28 mouse cellular contexts compared by ENCODE assay signal in genomic region chr9:101253136-101253535, GRCm38 (mm10). TPM values are rescaled to one million over a fixed set of nuclear protein-coding genes. Genes with fewer than 3 reads are reported as not detected.
DNase-seq lines count a peak whose midpoint lies in the region; ATAC-seq and TF ChIP-seq lines count a peak whose summit lies in the region.
"Had no signal": no experiment of that assay in that cellular context is flagged by ENCODE, and none has a peak within 500 bp of the region (broad histone marks: within the 10 kb centered on the region; RNA-seq: fewer than 3 reads in every experiment).

No protein-coding gene starts in this region.

- DNase-seq in kidney, adult 2 months = peak; percentile 81
- peak; percentile 42 for DNase-seq in liver, adult 2 months (ENCODE audit: extremely low read depth, low read depth, low spot score)
- DNase-seq in liver, embryonic 11.5 days (ENCODE audit: low spot score) = no peak
- peak; percentile 58 for DNase-seq in R1 (ENCODE audit: low read depth, low spot score)
- no peak for DNase-seq in spleen, postnatal 36 days (ENCODE audit: low spot score in 2 of 2)
- no peak for DNase-seq in Muller cell, postnatal 12 days (ENCODE audit: inconsistent ontology term)
- DNase-seq: adrenal gland, adult 8-10 months; cerebellum, adult 8-10 months; cerebellum, postnatal 36 days; gastrocnemius, postnatal 14 days; heart, postnatal 36 days; layer of hippocampus, adult 9-11 months; lung, adult 2 months; lung, postnatal 10 days; right cerebral cortex, postnatal 25 days; thymus, adult 2 months; thymus, postnatal 36 days had no signal

- peaks cover 12% of the 10 kb centered on the region; the same call in 1 of the 2 replicates for H3K4me1 ChIP-seq in kidney, adult 2 months (ENCODE audit: control insufficient read depth, insufficient read depth, low read length)
- H3K4me1 ChIP-seq in kidney, embryonic 15.5 days = peaks cover 22% of the 10 kb centered on the region
- peaks cover 7% of the 10 kb centered on the region for H3K4me1 ChIP-seq in liver, adult 2 months (ENCODE audit: control insufficient read depth, insufficient read depth, low read length)
- H3K4me1 ChIP-seq in liver, embryonic 11.5 days (replicated peaks; ENCODE audit: control insufficient read depth, insufficient read depth, low read length) = peaks cover 8% of the 10 kb centered on the region
- no peaks in the 10 kb centered on the region for H3K4me1 ChIP-seq in intestine, postnatal 0 days (replicated peaks; ENCODE audit: control insufficient read depth, insufficient read depth, low read length)

- no peak for TF ChIP-seq POLR2A in kidney, adult 2 months (IDR thresholded peaks at IDR 0.05; ENCODE audit: low read depth, low read length)
- TF ChIP-seq POLR2A in liver, adult 2 months (IDR thresholded peaks at IDR 0.05; ENCODE audit: extremely low read depth, insufficient read depth, low read length) = no peak

- H3K27ac ChIP-seq in kidney, adult 2 months (ENCODE audit: insufficient read depth, low read depth, low read length) = peak overlapping the region; percentile 55
- H3K27ac ChIP-seq in kidney, embryonic 15.5 days = no peak overlapping the region
- no peak overlapping the region for H3K27ac ChIP-seq in liver, adult 2 months (replicated peaks; ENCODE audit: insufficient read depth, low read depth, low read length)
- no peak overlapping the region for H3K27ac ChIP-seq in liver, embryonic 11.5 days (ENCODE audit: low read depth, low read length)
- no peak overlapping the region; the same call in 1 of the 2 replicates for H3K27ac ChIP-seq in intestine, postnatal 0 days (ENCODE audit: low read depth, low read length)
- H3K27ac ChIP-seq: hindbrain, embryonic 13.5 days; limb, embryonic 10.5 days; limb, embryonic 15.5 days; macrophage; midbrain, embryonic 13.5 days had no signal

- no peaks in the 10 kb centered on the region for H3K27me3 ChIP-seq in kidney, adult 2 months (replicated peaks; ENCODE audit: control insufficient read depth, insufficient read depth, low read length)
- H3K27me3 ChIP-seq in kidney, embryonic 15.5 days = no peaks in the 10 kb centered on the region
- no peaks in the 10 kb centered on the region for H3K27me3 ChIP-seq in liver, adult 2 months (ENCODE audit: control insufficient read depth, insufficient read depth, low read length)
- no peaks in the 10 kb centered on the region for H3K27me3 ChIP-seq in liver, embryonic 11.5 days (replicated peaks; ENCODE audit: control insufficient read depth, insufficient read depth, low read length)
- H3K27me3 ChIP-seq in intestine, postnatal 0 days (replicated peaks; ENCODE audit: control insufficient read depth, insufficient read depth, low read length) = no peaks in the 10 kb centered on the region
- H3K27me3 ChIP-seq: hindbrain, embryonic 13.5 days; limb, embryonic 15.5 days; midbrain, embryonic 13.5 days had no signal

- 42% methylated on average over 3 of the region's 3 CpGs for WGBS in kidney, adult 2 months
- WGBS in kidney, embryonic 15.5 days = 74% methylated on average over 3 of the region's 3 CpGs
- WGBS in liver, adult 2 months = 71% methylated on average over 3 of the region's 3 CpGs
- WGBS in liver, embryonic 11.5 days = 71% methylated on average over 3 of the region's 3 CpGs
- WGBS in intestine, postnatal 0 days = 33% methylated on average over 3 of the region's 3 CpGs

- H3K9ac ChIP-seq in kidney, embryonic 15.5 days = no peak overlapping the region
- no peak overlapping the region for H3K9ac ChIP-seq in liver, adult 2 months (ENCODE audit: low read depth, low read length)
- no peak overlapping the region for H3K9ac ChIP-seq in liver, embryonic 11.5 days (ENCODE audit: low read depth, low read length)
- no peak overlapping the region for H3K9ac ChIP-seq in intestine, postnatal 0 days (ENCODE audit: low read depth, low read length)
- H3K9ac ChIP-seq: hindbrain, embryonic 13.5 days; limb, embryonic 15.5 days; midbrain, embryonic 13.5 days had no signal

- H3K79me2 ChIP-seq in liver, adult 2 months (ENCODE audit: control insufficient read depth, insufficient read depth, low read length) = peaks cover 7% of the 10 kb centered on the region; the same call in 1 of the 2 replicates

- no peak for ATAC-seq in kidney, embryonic 15.5 days (replicated peaks; ENCODE audit: low FRiP score)
- no peak for ATAC-seq in liver, embryonic 11.5 days (replicated peaks; ENCODE audit: low FRiP score)
- ATAC-seq in intestine, postnatal 0 days = peak; percentile 55
- ATAC-seq: activated CD4-positive, CD25-positive, alpha-beta regulatory T cell, adult 4 months; CD4-positive, CD25-positive, alpha-beta regulatory T cell, adult 4 months; forebrain, embryonic 14.5 days; midbrain, embryonic 13.5 days had no signal

- no peak for TF ChIP-seq CTCF in kidney, adult 2 months (conservative IDR thresholded peaks at IDR 0.05; ENCODE audit: insufficient read depth, insufficient read length, low read depth, low read length)
- TF ChIP-seq CTCF in liver, adult 2 months (IDR thresholded peaks at IDR 0.05; ENCODE audit: low read depth, low read length) = no peak
- TF ChIP-seq CTCF in intestine, postnatal 0 days (IDR thresholded peaks at IDR 0.05; ENCODE audit: low read depth) = no peak

- no peaks in the 10 kb centered on the region for H3K9me3 ChIP-seq in kidney, embryonic 15.5 days (replicated peaks)
- H3K9me3 ChIP-seq in liver, embryonic 11.5 days (ENCODE audit: control insufficient read depth, low read length) = no peaks in the 10 kb centered on the region
- no peaks in the 10 kb centered on the region for H3K9me3 ChIP-seq in intestine, postnatal 0 days (ENCODE audit: control insufficient read depth)
- H3K9me3 ChIP-seq: hindbrain, embryonic 13.5 days; limb, embryonic 10.5 days; limb, embryonic 15.5 days; midbrain, embryonic 13.5 days had no signal

- no peak overlapping the region for H3K4me2 ChIP-seq in kidney, embryonic 15.5 days
- H3K4me2 ChIP-seq in liver, embryonic 11.5 days = no peak overlapping the region
- no peak overlapping the region for H3K4me2 ChIP-seq in intestine, postnatal 0 days (replicated peaks; ENCODE audit: low read depth)
- H3K4me2 ChIP-seq: heart, embryonic 11.5 days; hindbrain, embryonic 13.5 days; limb, embryonic 15.5 days; midbrain, embryonic 13.5 days had no signal

- H3K36me3 ChIP-seq in kidney, adult 2 months (ENCODE audit: control insufficient read depth, insufficient read depth, low read length) = no peaks in the 10 kb centered on the region
- no peaks in the 10 kb centered on the region for H3K36me3 ChIP-seq in kidney, embryonic 15.5 days
- no peaks in the 10 kb centered on the region for H3K36me3 ChIP-seq in liver, adult 2 months (ENCODE audit: control insufficient read depth, insufficient read depth, low read length)
- no peaks in the 10 kb centered on the region for H3K36me3 ChIP-seq in liver, embryonic 11.5 days (ENCODE audit: control insufficient read depth, insufficient read depth, low read length)
- H3K36me3 ChIP-seq in intestine, postnatal 0 days (ENCODE audit: control insufficient read depth, insufficient read depth) = no peaks in the 10 kb centered on the region
- H3K36me3 ChIP-seq: hindbrain, embryonic 13.5 days; limb, embryonic 10.5 days; limb, embryonic 15.5 days; midbrain, embryonic 13.5 days had no signal

- H3K4me3 ChIP-seq in kidney, adult 2 months (ENCODE audit: insufficient read depth, low read depth, low read length) = no peak overlapping the region
- no peak overlapping the region for H3K4me3 ChIP-seq in kidney, embryonic 15.5 days (replicated peaks)
- H3K4me3 ChIP-seq in liver, adult 2 months (ENCODE audit: insufficient read depth, low read depth, low read length) = no peak overlapping the region
- no peak overlapping the region for H3K4me3 ChIP-seq in liver, embryonic 11.5 days (ENCODE audit: low read depth, low read length)
- H3K4me3 ChIP-seq in intestine, postnatal 0 days (ENCODE audit: low read depth, low read length) = no peak overlapping the region
- H3K4me3 ChIP-seq: hindbrain, embryonic 13.5 days; limb, embryonic 10.5 days; limb, embryonic 15.5 days; midbrain, embryonic 13.5 days had no signal

RNA-seq across cellular contexts. Expression of gene Ppp2r3a, which starts 1.5 kb away (rescaled TPM):
- 13.9 and 17.6 TPM in 2 replicates for polyA plus RNA-seq in kidney, adult 2 months (2012; rRNA removed)
- polyA plus RNA-seq in kidney, embryonic 15.5 days (2015; fragmentation: Nextera tagmentation; extraction: Ambion mirVana) = 16.4 and 17.5 TPM in 2 replicates
- total RNA-seq in liver, adult 2 months (2014; rRNA removed) = 10.6 and 14.3 TPM in 2 replicates
- polyA plus RNA-seq in liver, adult 2 months (2012; rRNA removed) = 2.1 and 2.3 TPM in 2 replicates
- 7.5 and 7.9 TPM in 2 replicates for polyA plus RNA-seq in liver, embryonic 11.5 days (2014; fragmentation: Nextera tagmentation; extraction: Ambion mirVana)
- 4.5 and 5.0 TPM in 2 replicates for polyA plus RNA-seq in intestine, postnatal 0 days (2015; fragmentation: Nextera tagmentation; extraction: Ambion mirVana)

Comparison
In these comparisons a context has a peak if more than half of its experiments do, and no peak if none do; other contexts are left out.
1. DNase-seq: peak in kidney, adult 2 months (single experiment), liver, adult 2 months (single experiment) and R1 (single experiment); none in liver, embryonic 11.5 days (single experiment), spleen, postnatal 36 days (0 of 2) and Muller cell, postnatal 12 days (single experiment).